Mouse (Mus musculus) stomach, postnatal 0 days (tissue): ENCODE results near the gene Fer.

ENCODE experiments used
- CTCF ChIP-seq: IDR thresholded peaks from 2 replicates; pipeline ENCODE4 v1.5.1; 2016; ENCODE audit warnings: antibody characterized with exemption, low read depth, mild to moderate bottlenecking, moderate library complexity
- EP300 ChIP-seq: optimal IDR thresholded peaks from 2 replicates; pipeline ENCODE3; 2016; ENCODE audit warnings: antibody characterized with exemption

- TF ChIP-seq CTCF (no peak), EP300 (no peak)
Measured at GRCm38 (mm10) chr17:64123732-64124131, 260.9 kb downstream of the Fer start.
